Mouse (Mus musculus) liver, adult 2 months (tissue): Measurements from ENCODE around the gene Mllt1.

Experiments used
- CTCF ChIP-seq: fragments of 200-500 bp; IDR thresholded peaks from 2 replicates; pipeline ENCODE4 v1.5.1; 2011; ENCODE audit warnings: low read depth, low read length, control low read depth
- POLR2A ChIP-seq: fragments of 200-500 bp; IDR thresholded peaks from 2 replicates; pipeline ENCODE4 v1.6.1; 2011; ENCODE audit warnings: low read length, control low read depth; ENCODE audit not compliant: insufficient read depth; ENCODE audit errors: extremely low read depth

GRCm38 (mm10) chr17:56958667-56959066 lies 23.5 kb upstream of the Mllt1 start:
- no peak for TF ChIP-seq POLR2A
- no peak for TF ChIP-seq CTCF
